Mouse (Mus musculus) T-cell, adult 66 days (primary cell): ENCODE data around the gene Gm8677. TPM values are rescaled to one million over a fixed set of nuclear protein-coding genes. Genes with fewer than 3 reads are reported as not detected.

Experiments
- total RNA-seq, 2 experiments: library from RNA; stranded (reverse); gene quantifications; 3 replicates in 1 of 2; 4 replicates in 1 of 2; pipeline ENCODE4 v1.2.4; 2023

The Gm8677 gene
- total RNA-seq, result not detected

GRCm38 (mm10) chr7:22534787-22535186, at the start of gene Gm8677:
TSS of gene Gm8677 (minus strand) at chr7:22534887.

GRCm38 (mm10) chr7:22565243-22565642, 30.6 kb upstream of the Gm8677 start, which contains the start of gene Gm4201:
TSS of gene Gm4201 (minus strand) at chr7:22565343.

GRCm38 (mm10) chr7:22522667-22523066, 12.0 kb downstream of the Gm8677 start, which contains the start of gene Vmn1r152:
TSS of gene Vmn1r152 (plus strand) at chr7:22522967.

GRCm38 (mm10) chr7:22499578-22499977, 35.1 kb downstream of the Gm8677 start, which contains the start of gene Vmn1r151:
TSS of gene Vmn1r151 (minus strand) at chr7:22499678.

Other genes with a start within 250 kb of the Gm8677 start
- not detected for gene Gm4187, start 205.2 kb downstream of the Gm8677 start, total RNA-seq
- not detected for gene Gm8660, start 163.8 kb downstream of the Gm8677 start, total RNA-seq
- gene Vmn1r148, start 121.3 kb downstream of the Gm8677 start, total RNA-seq, result not detected
- gene Vmn1r149, start 96.7 kb downstream of the Gm8677 start, total RNA-seq, result not detected
- gene Gm10665, start 70.8 kb downstream of the Gm8677 start, total RNA-seq, result not detected
- gene Vmn1r151, start 35.2 kb downstream of the Gm8677 start, total RNA-seq, result not detected
- gene Vmn1r152, start 11.9 kb downstream of the Gm8677 start, total RNA-seq, result not detected
- not detected for gene Gm4201, start 30.5 kb upstream of the Gm8677 start, total RNA-seq
- not detected for gene Gm4565, start 53.2 kb upstream of the Gm8677 start, total RNA-seq
- not detected for gene Vmn1r155, start 123.1 kb upstream of the Gm8677 start, total RNA-seq
- not detected for gene Gm8693, start 157.4 kb upstream of the Gm8677 start, total RNA-seq
- gene Gm4567, start 184.8 kb upstream of the Gm8677 start, total RNA-seq, result not detected
- gene Vmn1r157, start 226.8 kb upstream of the Gm8677 start, total RNA-seq, result not detected